Mouse (Mus musculus): Measurements from ENCODE around the gene Uba7. TPM values are rescaled to one million over a fixed set of nuclear protein-coding genes. Genes with fewer than 3 reads are reported as not detected.
A peak's percentile ranks its signal among the peaks of the same experiment; 100 is the strongest.

Uba7 gene
- polyA plus RNA-seq, 1 experiment from 2014 or later: 48.0 TPM

DNA sequence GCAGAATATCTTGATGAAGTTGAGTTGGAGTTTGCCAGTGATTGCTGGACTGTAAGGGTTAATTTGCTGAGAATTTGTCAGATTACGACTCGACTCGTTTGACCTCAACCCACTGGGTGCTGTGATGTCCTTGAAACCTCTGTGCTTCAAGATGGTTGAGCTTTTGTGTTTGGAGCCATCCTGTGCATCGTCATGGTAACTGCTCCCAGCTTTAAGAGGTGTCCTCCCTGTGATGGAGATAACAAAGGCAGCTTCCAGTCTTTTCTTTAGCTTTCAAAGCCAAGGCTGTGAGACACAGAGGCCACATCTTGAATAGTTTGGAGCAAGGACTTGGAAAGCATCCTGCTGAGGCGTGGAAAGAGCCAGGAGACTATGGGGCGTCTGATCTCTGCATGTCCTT, 18.2 kb upstream of the Uba7 start:
- DNase-seq (ENCODE audit: low spot score) (no peak), ATAC-seq (replicated peaks; ENCODE audit: low FRiP score, low TSS enrichment, low read depth) (no peak)
- Histone ChIP-seq H3K4me1 (replicated peaks; ENCODE audit: control insufficient read depth, insufficient read depth, low read length) (no peaks in the 10 kb centered on the region; the same call in 1 of the 2 replicates), H3K9ac (ENCODE audit: low read length) (no peak overlapping the region), H3K4me3 (ENCODE audit: low read depth, low read length) (no peak overlapping the region), H3K27ac (ENCODE audit: low read depth) (no peak overlapping the region), H3K27me3 (replicated peaks; ENCODE audit: control insufficient read depth, insufficient read depth, low read length) (no peaks in the 10 kb centered on the region), H3K9me3 (ENCODE audit: control insufficient read depth, low read length) (no peaks in the 10 kb centered on the region), H3K4me2 (ENCODE audit: low read length) (no peak overlapping the region), H3K36me3 (ENCODE audit: control insufficient read depth, insufficient read depth, low read length) (peaks cover 51% of the 10 kb centered on the region)
- WGBS: 65% methylated on average over 6 of the region's 6 CpGs

DNA sequence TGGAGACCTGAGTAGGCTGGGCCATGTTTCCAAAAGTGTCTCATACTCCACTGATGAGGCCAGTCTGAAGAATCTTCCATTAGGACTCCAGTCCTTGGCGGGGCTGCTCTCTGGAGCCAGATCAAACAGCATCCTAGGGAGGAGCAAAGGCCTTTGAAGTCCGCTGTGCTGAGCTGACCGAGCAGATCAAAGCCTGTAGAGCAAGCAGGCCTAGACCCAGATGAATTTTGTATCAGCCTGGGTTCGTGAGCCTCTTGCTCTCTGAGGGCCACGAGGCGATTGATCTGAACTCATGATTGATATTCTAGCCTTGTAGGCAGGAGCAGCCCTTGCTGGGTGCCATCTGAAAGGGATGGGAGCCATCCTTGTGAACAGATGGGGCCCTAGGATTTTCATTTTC, 15.4 kb upstream of the Uba7 start:
- H3K9me3 ChIP-seq (ENCODE audit: control insufficient read depth, low read length): no peaks in the 10 kb centered on the region
- DNase-seq (ENCODE audit: low spot score) (no peak), ATAC-seq (replicated peaks; ENCODE audit: low FRiP score, low TSS enrichment, low read depth) (no peak)
- H3K4me2 ChIP-seq (ENCODE audit: low read length): no peak overlapping the region
- H3K27ac ChIP-seq (ENCODE audit: low read depth): no peak overlapping the region
- H3K4me1 ChIP-seq (replicated peaks; ENCODE audit: control insufficient read depth, insufficient read depth, low read length): no peaks in the 10 kb centered on the region
- H3K4me3 ChIP-seq (ENCODE audit: low read depth, low read length): no peak overlapping the region
- H3K27me3 ChIP-seq (replicated peaks; ENCODE audit: control insufficient read depth, insufficient read depth, low read length): no peaks in the 10 kb centered on the region
- H3K9ac ChIP-seq (ENCODE audit: low read length): no peak overlapping the region
- peaks cover 63% of the 10 kb centered on the region for H3K36me3 ChIP-seq (ENCODE audit: control insufficient read depth, insufficient read depth, low read length)
- WGBS: 46% methylated on average over 6 of the region's 6 CpGs

- Histone ChIP-seq H3K4me1 (replicated peaks; ENCODE audit: control insufficient read depth, insufficient read depth, low read length) (no peaks in the 10 kb centered on the region), H3K27me3 (replicated peaks; ENCODE audit: control insufficient read depth, insufficient read depth, low read length) (no peaks in the 10 kb centered on the region), H3K4me2 (ENCODE audit: low read length) (no peak overlapping the region), H3K9ac (ENCODE audit: low read length) (no peak overlapping the region), H3K36me3 (ENCODE audit: control insufficient read depth, insufficient read depth, low read length) (peaks cover 65% of the 10 kb centered on the region), H3K9me3 (ENCODE audit: control insufficient read depth, low read length) (no peaks in the 10 kb centered on the region), H3K27ac (ENCODE audit: low read depth) (no peak overlapping the region), H3K4me3 (ENCODE audit: low read depth, low read length) (no peak overlapping the region)
- ATAC-seq (replicated peaks; ENCODE audit: low FRiP score, low TSS enrichment, low read depth): no peak
- no peak for DNase-seq (ENCODE audit: low spot score)
- 80% methylated on average over 4 of the region's 4 CpGs for WGBS
Measured at GRCm38 (mm10) chr9:107960928-107961327, 14.4 kb upstream of the Uba7 start.

DNA sequence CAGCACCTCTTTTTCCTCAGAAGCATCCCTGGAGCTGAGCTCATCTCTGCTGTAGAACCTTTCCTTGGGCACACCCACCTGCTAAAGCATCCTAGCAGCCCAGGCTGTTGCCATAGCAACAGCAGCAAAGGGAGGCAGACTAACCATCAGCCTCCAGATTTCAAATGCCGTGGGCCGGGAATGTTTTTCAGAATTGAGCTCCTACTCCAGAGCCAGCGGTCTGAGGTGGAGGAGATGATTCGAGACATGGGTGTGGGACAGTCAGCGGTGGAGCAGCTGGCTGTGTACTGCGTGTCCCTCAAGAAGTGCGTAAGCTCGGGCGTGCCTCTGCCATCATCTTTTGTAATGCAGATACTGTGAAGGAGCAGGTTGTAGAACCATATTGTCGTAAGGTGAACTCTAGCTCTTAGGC, 13.9 kb upstream of the Uba7 start:
- Histone ChIP-seq H3K27me3 (replicated peaks; ENCODE audit: control insufficient read depth, insufficient read depth, low read length) (no peaks in the 10 kb centered on the region), H3K9me3 (ENCODE audit: control insufficient read depth, low read length) (no peaks in the 10 kb centered on the region), H3K4me3 (ENCODE audit: low read depth, low read length) (no peak overlapping the region), H3K9ac (ENCODE audit: low read length) (no peak overlapping the region), H3K36me3 (ENCODE audit: control insufficient read depth, insufficient read depth, low read length) (peaks cover 61% of the 10 kb centered on the region), H3K4me2 (ENCODE audit: low read length) (no peak overlapping the region), H3K4me1 (replicated peaks; ENCODE audit: control insufficient read depth, insufficient read depth, low read length) (no peaks in the 10 kb centered on the region), H3K27ac (ENCODE audit: low read depth) (no peak overlapping the region)
- DNase-seq (ENCODE audit: low spot score): no peak
- ATAC-seq (replicated peaks; ENCODE audit: low FRiP score, low TSS enrichment, low read depth): no peak
- 89% methylated on average over 10 of the region's 10 CpGs for WGBS

DNA sequence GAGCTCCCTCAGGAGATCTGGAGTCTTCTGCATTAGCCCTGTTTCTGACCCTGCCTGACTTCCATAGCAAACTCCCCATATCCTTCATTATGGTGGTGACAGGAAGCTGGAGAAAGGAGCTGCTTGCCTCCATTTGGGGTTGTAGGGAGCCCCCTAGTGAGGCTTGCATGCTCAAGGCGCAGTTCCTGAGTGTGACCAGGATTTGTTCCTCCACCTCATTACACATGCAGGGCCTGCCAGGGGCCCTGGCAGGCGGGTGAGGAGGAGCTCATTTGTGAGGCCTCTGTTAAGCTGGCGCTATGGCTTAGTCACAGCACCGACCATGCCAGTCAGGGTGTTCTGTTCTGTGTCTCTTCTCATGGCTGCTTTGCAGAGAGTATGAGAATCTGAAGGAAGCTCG, 13.4 kb upstream of the Uba7 start:
- H3K36me3 ChIP-seq (ENCODE audit: control insufficient read depth, insufficient read depth, low read length): peaks cover 56% of the 10 kb centered on the region
- no peak overlapping the region for H3K4me3 ChIP-seq (ENCODE audit: low read depth, low read length)
- no peak overlapping the region for H3K27ac ChIP-seq (ENCODE audit: low read depth)
- no peaks in the 10 kb centered on the region for H3K4me1 ChIP-seq (replicated peaks; ENCODE audit: control insufficient read depth, insufficient read depth, low read length)
- 0 out of 2 replicates have a peak, but pooled peaks have one; percentile 16 for ATAC-seq (replicated peaks; ENCODE audit: low FRiP score, low TSS enrichment, low read depth)
- WGBS: 64% methylated on average over 5 of the region's 5 CpGs
- no peaks in the 10 kb centered on the region for H3K27me3 ChIP-seq (replicated peaks; ENCODE audit: control insufficient read depth, insufficient read depth, low read length)
- no peak for DNase-seq (ENCODE audit: low spot score)
- H3K9me3 ChIP-seq (ENCODE audit: control insufficient read depth, low read length): no peaks in the 10 kb centered on the region
- no peak overlapping the region for H3K4me2 ChIP-seq (ENCODE audit: low read length)
- H3K9ac ChIP-seq (ENCODE audit: low read length): no peak overlapping the region

DNA sequence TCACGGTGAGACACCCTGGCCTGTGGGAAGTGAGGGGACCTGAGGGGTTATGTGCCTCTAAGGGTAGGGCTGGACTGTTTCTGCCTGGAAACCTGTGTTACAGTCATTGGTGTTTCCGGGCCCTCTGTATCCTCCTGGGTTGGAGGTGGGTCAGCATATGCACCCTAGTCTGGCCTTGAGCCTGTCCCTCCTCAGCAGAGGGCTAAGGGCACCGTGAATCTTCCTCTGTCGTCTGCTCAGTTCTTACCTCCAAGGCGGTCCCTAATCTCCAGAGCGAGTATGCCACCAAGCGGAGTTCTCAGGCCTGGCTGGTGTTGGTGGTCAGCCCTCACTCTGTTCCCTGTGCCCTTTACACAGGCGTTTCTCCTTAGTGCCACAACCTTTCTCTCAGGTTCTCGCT, 12.4 kb upstream of the Uba7 start:
- Histone ChIP-seq H3K36me3 (ENCODE audit: control insufficient read depth, insufficient read depth, low read length) (peaks cover 48% of the 10 kb centered on the region), H3K4me2 (ENCODE audit: low read length) (no peak overlapping the region), H3K4me1 (replicated peaks; ENCODE audit: control insufficient read depth, insufficient read depth, low read length) (no peaks in the 10 kb centered on the region), H3K9me3 (ENCODE audit: control insufficient read depth, low read length) (no peaks in the 10 kb centered on the region), H3K9ac (ENCODE audit: low read length) (no peak overlapping the region), H3K27me3 (replicated peaks; ENCODE audit: control insufficient read depth, insufficient read depth, low read length) (no peaks in the 10 kb centered on the region), H3K27ac (ENCODE audit: low read depth) (no peak overlapping the region), H3K4me3 (ENCODE audit: low read depth, low read length) (no peak overlapping the region)
- ATAC-seq (replicated peaks; ENCODE audit: low FRiP score, low TSS enrichment, low read depth) (no peak), DNase-seq (ENCODE audit: low spot score) (no peak)
- WGBS: 92% methylated on average over 9 of the region's 9 CpGs

DNA sequence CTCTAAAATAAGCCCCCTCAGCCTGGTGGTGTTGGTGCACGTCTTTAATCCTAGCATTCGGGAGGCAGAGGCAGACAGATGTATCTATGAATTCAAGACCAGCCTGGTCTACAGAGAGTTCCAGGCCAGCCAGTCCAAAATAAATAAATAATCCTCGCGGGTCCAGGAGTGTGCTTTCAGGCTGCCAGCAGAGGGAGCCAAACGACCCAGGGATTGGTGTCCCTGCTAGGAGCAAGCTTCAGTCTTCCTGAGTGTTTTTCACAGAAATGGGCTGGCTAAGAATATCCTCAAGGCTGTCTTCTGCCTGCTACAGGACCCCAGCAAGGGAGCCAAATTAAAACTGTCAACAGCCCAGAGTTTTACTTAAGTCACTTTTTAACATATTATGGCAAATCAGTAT, 11.6 kb upstream of the Uba7 start:
- Histone ChIP-seq H3K4me3 (ENCODE audit: low read depth, low read length) (no peak overlapping the region), H3K4me1 (replicated peaks; ENCODE audit: control insufficient read depth, insufficient read depth, low read length) (no peaks in the 10 kb centered on the region), H3K9me3 (ENCODE audit: control insufficient read depth, low read length) (no peaks in the 10 kb centered on the region), H3K4me2 (ENCODE audit: low read length) (no peak overlapping the region), H3K36me3 (ENCODE audit: control insufficient read depth, insufficient read depth, low read length) (peaks cover 45% of the 10 kb centered on the region), H3K27ac (ENCODE audit: low read depth) (no peak overlapping the region), H3K27me3 (replicated peaks; ENCODE audit: control insufficient read depth, insufficient read depth, low read length) (no peaks in the 10 kb centered on the region), H3K9ac (ENCODE audit: low read length) (no peak overlapping the region)
- DNase-seq (ENCODE audit: low spot score) (peak; percentile 94), ATAC-seq (replicated peaks; ENCODE audit: low FRiP score, low TSS enrichment, low read depth) (peak; percentile 67; the same call in 1 of the 2 replicates)
- WGBS: 24% methylated on average over 5 of the region's 5 CpGs

- H3K9ac ChIP-seq (ENCODE audit: low read length): no peak overlapping the region
- H3K27me3 ChIP-seq (replicated peaks; ENCODE audit: control insufficient read depth, insufficient read depth, low read length): no peaks in the 10 kb centered on the region
- ATAC-seq (replicated peaks; ENCODE audit: low FRiP score, low TSS enrichment, low read depth): no peak
- 93% methylated on average over 9 of the region's 9 CpGs for WGBS
- no peak overlapping the region for H3K27ac ChIP-seq (ENCODE audit: low read depth)
- peaks cover 46% of the 10 kb centered on the region for H3K36me3 ChIP-seq (ENCODE audit: control insufficient read depth, insufficient read depth, low read length)
- DNase-seq (ENCODE audit: low spot score): no peak
- no peaks in the 10 kb centered on the region for H3K4me1 ChIP-seq (replicated peaks; ENCODE audit: control insufficient read depth, insufficient read depth, low read length)
- no peak overlapping the region for H3K4me3 ChIP-seq (ENCODE audit: low read depth, low read length)
- H3K9me3 ChIP-seq (ENCODE audit: control insufficient read depth, low read length): no peaks in the 10 kb centered on the region
- H3K4me2 ChIP-seq (ENCODE audit: low read length): no peak overlapping the region
Measured at GRCm38 (mm10) chr9:107964681-107965080, 10.6 kb upstream of the Uba7 start.

DNA sequence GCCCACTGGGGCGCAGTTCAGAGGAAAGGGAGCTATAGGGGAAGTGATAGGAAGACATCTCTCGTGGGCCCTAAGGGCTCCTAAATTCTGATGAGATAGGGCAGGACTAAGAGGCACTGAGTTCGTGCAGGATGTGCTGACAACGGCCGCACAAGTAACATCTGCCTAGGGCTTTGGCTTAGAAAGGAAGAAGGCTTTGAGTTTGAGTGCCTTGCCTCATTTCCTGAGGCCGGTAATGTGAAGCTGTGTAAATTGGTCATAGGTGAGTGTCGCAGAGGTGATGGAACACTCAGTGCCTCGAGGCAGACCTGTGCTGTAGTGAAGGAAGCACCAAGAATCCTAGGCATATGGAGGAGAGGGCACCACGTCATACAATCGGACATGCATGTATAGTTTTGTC, 8.6 kb upstream of the Uba7 start:
- Histone ChIP-seq H3K27ac (ENCODE audit: low read depth) (no peak overlapping the region), H3K4me1 (replicated peaks; ENCODE audit: control insufficient read depth, insufficient read depth, low read length) (no peaks in the 10 kb centered on the region), H3K36me3 (ENCODE audit: control insufficient read depth, insufficient read depth, low read length) (peaks cover 51% of the 10 kb centered on the region), H3K4me2 (ENCODE audit: low read length) (no peak overlapping the region), H3K9me3 (ENCODE audit: control insufficient read depth, low read length) (no peaks in the 10 kb centered on the region), H3K9ac (ENCODE audit: low read length) (no peak overlapping the region), H3K4me3 (ENCODE audit: low read depth, low read length) (no peak overlapping the region), H3K27me3 (replicated peaks; ENCODE audit: control insufficient read depth, insufficient read depth, low read length) (no peaks in the 10 kb centered on the region)
- WGBS: 88% methylated on average over 10 of the region's 10 CpGs
- DNase-seq (ENCODE audit: low spot score) (no peak), ATAC-seq (replicated peaks; ENCODE audit: low FRiP score, low TSS enrichment, low read depth) (no peak)

All from intestine, embryonic 14.5 days (tissue).